Mouse (Mus musculus): ENCODE results near the gene Ccdc148. TPM values are rescaled to one million over a fixed set of nuclear protein-coding genes. Genes with fewer than 3 reads are reported as not detected.

The Ccdc148 gene
- polyA plus RNA-seq (2017; shearing (Covaris generic)): 1.0 TPM

DNA sequence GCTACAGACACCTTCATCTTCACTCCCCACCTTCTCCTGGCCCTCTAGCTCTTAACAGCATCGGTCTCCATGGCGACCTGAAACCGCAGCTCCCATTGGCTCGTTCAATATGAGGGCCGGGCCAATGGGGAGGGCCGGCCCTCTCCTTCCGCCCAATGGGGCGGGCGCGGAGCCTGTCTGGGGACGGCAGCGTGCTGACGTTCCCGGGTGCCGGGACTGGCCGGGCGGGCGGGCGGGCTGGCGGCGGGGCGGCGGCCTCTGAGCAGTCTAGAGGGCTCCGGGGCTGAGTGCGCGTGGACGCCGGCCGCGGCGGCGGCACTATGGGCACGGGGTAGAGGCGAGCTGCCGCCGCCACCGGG lies at the start of gene Ccdc148, which contains the start of gene Pkp4:
Gene Ccdc148, minus strand, starts transcription at position 79 of the 359 bp plus-strand sequence.
Gene Pkp4, plus strand, starts transcription at position 246 of the 359 bp plus-strand sequence.

DNA sequence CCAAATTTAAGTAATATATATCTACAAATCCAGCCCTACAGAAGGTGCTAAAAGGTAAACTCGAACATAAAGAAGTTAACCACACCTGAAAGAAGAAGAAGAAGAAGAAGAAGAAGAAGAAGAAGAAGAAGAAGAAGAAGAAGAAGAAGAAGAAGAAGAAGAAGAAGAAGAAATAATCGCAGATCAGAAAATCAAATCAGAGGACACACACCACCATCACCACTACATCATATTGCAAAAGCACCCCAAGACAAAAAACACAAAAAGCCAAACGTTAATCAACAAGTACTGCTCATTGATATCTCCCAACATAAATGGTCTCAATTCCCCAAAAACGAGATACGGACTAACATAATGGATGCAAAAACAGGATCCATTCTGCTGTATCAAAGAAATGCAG lies 301.3 kb downstream of the Ccdc148 start, which contains the start of gene Gm11099:
Gene Gm11099, plus strand, starts transcription at position 301 of the 400 bp plus-strand sequence.

Other genes with a start within 250 kb of the Ccdc148 start
- 10.4 TPM for gene Pkp4, start 167 bp upstream of the Ccdc148 start, polyA plus RNA-seq (2017; shearing (Covaris generic))

Measured in CD4-positive, CD25-positive, alpha-beta regulatory T cell, adult 9 weeks (primary cell).